Mouse (Mus musculus) yolk sac, embryonic 10.5 days (tissue): ENCODE results near the gene Rab3b.

Experiments used
- DNase-seq: peaks from one replicate; pipeline ENCODE4 v3.0.0-alpha.2; 2017; ENCODE audit warnings: low spot score

Rab3b gene

GRCm38 (mm10) chr4:108878963-108879822 is at the start of gene Rab3b:
Rab3b (plus strand) TSS chr4:108879063.
- peak; percentile 77 for DNase-seq

GRCm38 (mm10) chr4:108830698-108831097 is 48.2 kb upstream of the Rab3b start:
- DNase-seq: no peak

GRCm38 (mm10) chr4:108832916-108833827 is 45.7 kb upstream of the Rab3b start, which contains the start of gene Btf3l4:
Btf3l4 (minus strand) TSS chr4:108833614.
- peak; percentile 96 for DNase-seq

- no peak for DNase-seq
These were observed 45.1 kb upstream of the Rab3b start for GRCm38 (mm10) chr4:108833828-108834114.

GRCm38 (mm10) chr4:108834115-108834970 is 44.5 kb upstream of the Rab3b start, which contains the start of gene Txndc12:
Txndc12 (plus strand) TSS chr4:108834601.
- peak; percentile 93 for DNase-seq

GRCm38 (mm10) chr4:108834971-108835311 is 43.9 kb upstream of the Rab3b start:
- DNase-seq: no peak

- no peak for DNase-seq
These were observed 43.4 kb upstream of the Rab3b start for GRCm38 (mm10) chr4:108835496-108835895.

GRCm38 (mm10) chr4:108838031-108838430 is 40.8 kb upstream of the Rab3b start:
- DNase-seq: no peak

- peak; percentile 69 for DNase-seq
These were observed 36.8 kb upstream of the Rab3b start for GRCm38 (mm10) chr4:108841920-108842578.

- DNase-seq: no peak
These were observed 35.5 kb upstream of the Rab3b start for GRCm38 (mm10) chr4:108843336-108843735.

- DNase-seq: no peak
These were observed 32.9 kb upstream of the Rab3b start for GRCm38 (mm10) chr4:108845824-108846569.

- DNase-seq: peak; percentile 86
These were observed 31.0 kb upstream of the Rab3b start, which contains the start of gene Kti12 for GRCm38 (mm10) chr4:108847715-108848504. Kti12 (plus strand) TSS chr4:108847785.

- DNase-seq: no peak
These were observed 30.4 kb upstream of the Rab3b start, which contains the start of gene A730015C16Rik for GRCm38 (mm10) chr4:108848505-108848848. A730015C16Rik (minus strand) TSS chr4:108848619.

GRCm38 (mm10) chr4:108866806-108867205 is 12.1 kb upstream of the Rab3b start:
- no peak for DNase-seq

- peak; percentile 79 for DNase-seq
These were observed 9.0 kb upstream of the Rab3b start for GRCm38 (mm10) chr4:108869730-108870374.

- no peak for DNase-seq
These were observed 5.1 kb upstream of the Rab3b start for GRCm38 (mm10) chr4:108873746-108874145.

- DNase-seq: no peak
These were observed 962 bp upstream of the Rab3b start for GRCm38 (mm10) chr4:108877901-108878300.

- no peak for DNase-seq
These were observed 5.0 kb downstream of the Rab3b start for GRCm38 (mm10) chr4:108883815-108884214.

GRCm38 (mm10) chr4:108887456-108887855 is 8.6 kb downstream of the Rab3b start:
- DNase-seq: no peak
